Mouse (Mus musculus) cortical plate, adult 2 months (tissue): ENCODE results near the gene Edrf1.

Experiments used
- CTCF ChIP-seq: fragments of 200-500 bp; IDR thresholded peaks from 2 replicates; pipeline ENCODE4 v1.5.1; 2011; ENCODE audit warnings: mild to moderate bottlenecking, control low read depth, low read length; ENCODE audit not compliant: insufficient read depth; ENCODE audit errors: extremely low read depth
- POLR2A ChIP-seq: fragments of 200-500 bp; IDR thresholded peaks from 2 replicates; pipeline ENCODE4 v1.6.1; 2011; ENCODE audit warnings: mild to moderate bottlenecking, low read length, control low read depth; ENCODE audit not compliant: insufficient read depth; ENCODE audit errors: extremely low read depth

DNA sequence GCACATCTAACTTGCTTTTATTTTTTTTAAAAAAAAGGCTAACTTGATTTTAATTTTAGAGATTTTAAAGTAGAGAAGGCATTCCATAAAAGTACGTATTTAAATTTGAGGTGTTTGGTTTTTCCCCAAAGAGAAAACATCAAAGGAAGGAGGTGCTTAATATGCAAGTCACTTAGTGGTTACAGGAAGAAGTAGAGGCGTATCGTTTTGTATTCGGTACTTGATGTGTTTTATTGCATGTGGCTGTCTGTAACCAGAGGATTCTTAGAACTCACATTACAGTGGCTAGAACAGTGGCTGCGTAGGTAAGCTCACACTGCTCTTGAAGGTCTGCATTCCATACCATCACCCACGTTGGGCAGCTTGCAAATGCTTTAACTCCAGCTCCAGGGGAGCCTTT, 8.4 kb downstream of the Edrf1 start:
- TF ChIP-seq POLR2A: no peak
- no peak for TF ChIP-seq CTCF
